Mouse (Mus musculus): ENCODE data around the gene Usp34. TPM values are rescaled to one million over a fixed set of nuclear protein-coding genes. Genes with fewer than 3 reads are reported as not detected.
A peak's percentile ranks its signal among the peaks of the same experiment; 100 is the strongest.

The Usp34 gene
- total and polyA plus RNA-seq, 3 experiments = 30.4 to 36.6 (median 34.9) TPM

- H3K4me3 ChIP-seq (ENCODE audit: control insufficient read depth in 1 of 2, insufficient read depth in 1 of 2, low read depth in 2 of 2, low read length in 2 of 2) = no peak overlapping the region
These were observed 188.5 kb downstream of the Usp34 start for GRCm38 (mm10) chr11:23495231-23495630.

DNA sequence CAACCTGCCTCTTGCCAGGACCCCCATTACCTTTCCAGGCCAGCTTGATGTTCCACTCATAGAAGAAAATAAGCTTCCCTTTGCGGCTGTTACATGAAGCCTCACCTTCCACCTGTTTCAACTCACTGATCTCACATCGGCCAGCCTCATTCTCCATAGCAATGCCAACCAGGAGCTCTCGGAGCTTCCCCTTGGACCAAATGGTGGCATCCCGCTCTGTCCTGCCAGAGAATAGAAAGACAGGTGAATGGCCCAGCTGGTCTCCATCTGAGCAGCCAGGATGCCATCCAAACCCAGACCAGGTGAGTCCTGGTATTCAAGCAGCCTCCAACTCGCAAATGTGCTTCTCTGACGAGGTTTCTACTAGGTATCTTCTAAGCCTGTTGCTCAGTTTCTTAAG, 190.0 kb downstream of the Usp34 start:
- H3K27me3 ChIP-seq (ENCODE audit: control insufficient read depth in 1 of 2, insufficient read depth in 2 of 2, low read length in 2 of 2) = no peaks in the 10 kb centered on the region
- H3K9ac ChIP-seq (ENCODE audit: control insufficient read depth, low read depth, low read length, poor library complexity, severe bottlenecking) = peak overlapping the region; percentile 80
- peaks cover 4 to 16% of the 10 kb centered on the region in 2 experiments for H3K4me1 ChIP-seq (ENCODE audit: control insufficient read depth in 1 of 2, insufficient read depth in 2 of 2, low read length in 2 of 2)
- peaks cover 9 to 17% of the 10 kb centered on the region in 2 experiments for H3K36me3 ChIP-seq (ENCODE audit: control insufficient read depth in 1 of 2, insufficient read depth in 2 of 2, low read length in 2 of 2)
- H3K27ac ChIP-seq (ENCODE audit: control insufficient read depth, low read depth, low read length) = no peak overlapping the region
- H3K9me3 ChIP-seq (replicated peaks; ENCODE audit: insufficient read depth, low read length) = no peaks in the 10 kb centered on the region
- TF ChIP-seq TBP (IDR thresholded peaks at IDR 0.05; ENCODE audit: low read depth, low read length) = no peak
- no peak for TF ChIP-seq GABPA (IDR thresholded peaks at IDR 0.05; ENCODE audit: low read depth, low read length)
- TF ChIP-seq SMC3 (IDR thresholded peaks at IDR 0.05; ENCODE audit: low read depth, low read length) = no peak
- TF ChIP-seq RCOR1 (IDR thresholded peaks at IDR 0.05; ENCODE audit: low read depth, low read length) = no peak
- no peak for TF ChIP-seq TCF12 (IDR thresholded peaks at IDR 0.05; ENCODE audit: low read depth, low read length)
- TF ChIP-seq ETS1 (IDR thresholded peaks at IDR 0.05; ENCODE audit: low read depth, low read length) = no peak
- TF ChIP-seq MXI1 (IDR thresholded peaks at IDR 0.05; ENCODE audit: low read depth, low read length) = no peak
- no peak for TF ChIP-seq USF1 (IDR thresholded peaks at IDR 0.05; ENCODE audit: low read depth, low read length)
- TF ChIP-seq ELF1 (IDR thresholded peaks at IDR 0.05; ENCODE audit: low read depth, low read length) = no peak
- peak overlapping the region; percentile 71 to 77 for H3K4me3 ChIP-seq (ENCODE audit: control insufficient read depth in 1 of 2, insufficient read depth in 1 of 2, low read depth in 2 of 2, low read length in 2 of 2)
- peaks cover 9% of the 10 kb centered on the region for H3K79me2 ChIP-seq (ENCODE audit: control insufficient read depth, insufficient read depth, low read length, poor library complexity)
- DNase-seq (ENCODE audit: low read depth, low spot score) = no peak

More at GRCm38 (mm10) chr11:23495231-23495630, 188.5 kb downstream of the Usp34 start:
- Histone ChIP-seq H3K36me3 (ENCODE audit: control insufficient read depth in 1 of 2, insufficient read depth in 2 of 2, low read length in 2 of 2) (peaks cover 12 to 28% of the 10 kb centered on the region in 2 experiments), H3K27ac (ENCODE audit: control insufficient read depth, low read depth, low read length) (no peak overlapping the region), H3K4me1 (ENCODE audit: control insufficient read depth in 1 of 2, insufficient read depth in 2 of 2, low read length in 2 of 2) (peaks cover 4 to 16% of the 10 kb centered on the region in 2 experiments), H3K9ac (ENCODE audit: control insufficient read depth, low read depth, low read length, poor library complexity, severe bottlenecking) (no peak overlapping the region), H3K27me3 (ENCODE audit: control insufficient read depth in 1 of 2, insufficient read depth in 2 of 2, low read length in 2 of 2) (no peaks in the 10 kb centered on the region), H3K79me2 (ENCODE audit: control insufficient read depth, insufficient read depth, low read length, poor library complexity) (peaks cover 9% of the 10 kb centered on the region), H3K9me3 (replicated peaks; ENCODE audit: insufficient read depth, low read length) (no peaks in the 10 kb centered on the region)
- DNase-seq (ENCODE audit: low read depth, low spot score) = no peak
- TF ChIP-seq TCF12 (IDR thresholded peaks at IDR 0.05; ENCODE audit: low read depth, low read length) = no peak
- no peak for TF ChIP-seq SIN3A (IDR thresholded peaks at IDR 0.05; ENCODE audit: low read length)
- TF ChIP-seq MAZ (IDR thresholded peaks at IDR 0.05; ENCODE audit: low read depth, low read length) = no peak
- TF ChIP-seq TBP (IDR thresholded peaks at IDR 0.05; ENCODE audit: low read depth, low read length) = no peak
- TF ChIP-seq CTCF (IDR thresholded peaks at IDR 0.05 in 2 of 3, conservative IDR thresholded peaks at IDR 0.05 in 1 of 3; ENCODE audit: control insufficient read depth in 1 of 3, insufficient read depth in 1 of 3, low read depth in 2 of 3, low read length in 3 of 3, poor library complexity in 1 of 3, severe bottlenecking in 1 of 3) = no peak
- no peak for TF ChIP-seq GABPA (IDR thresholded peaks at IDR 0.05; ENCODE audit: low read depth, low read length)
- no peak for TF ChIP-seq USF1 (IDR thresholded peaks at IDR 0.05; ENCODE audit: low read depth, low read length)
- no peak for TF ChIP-seq POLR2A (IDR thresholded peaks at IDR 0.05; ENCODE audit: control insufficient read depth in 1 of 2, insufficient read depth in 1 of 2, low read depth in 1 of 2, low read length in 2 of 2, poor library complexity in 1 of 2)
- TF ChIP-seq HCFC1 (IDR thresholded peaks at IDR 0.05; ENCODE audit: low read depth, low read length) = no peak
- no peak for TF ChIP-seq USF2 (IDR thresholded peaks at IDR 0.05; ENCODE audit: borderline replicate concordance in 1 of 2, insufficient read depth in 1 of 2, low read depth in 1 of 2, low read length in 2 of 2)
- TF ChIP-seq E2F4 (IDR thresholded peaks at IDR 0.05; ENCODE audit: borderline replicate concordance, low read depth, low read length) = no peak
- TF ChIP-seq NRF1 (IDR thresholded peaks at IDR 0.05; ENCODE audit: insufficient read depth, low read depth, low read length, poor library complexity, severe bottlenecking) = no peak

All from MEL (cell line).